Mouse (Mus musculus) midbrain, embryonic 16.5 days (tissue): ENCODE data around the gene Olfr1109. TPM values are rescaled to one million over a fixed set of nuclear protein-coding genes. Genes with fewer than 3 reads are reported as not detected.

Experiments used
- ATAC-seq: fragments of 200-750 bp; cut with Nextera tagmentation; 2 replicates; pipeline ENCODE4 v1.8.0; 2017; ENCODE audit warnings: moderate TSS enrichment
- H3K27ac ChIP-seq: fragments of 300-500 bp; sonication (generic); 2 replicates; pipeline ENCODE4 v1.5.1; 2014; ENCODE audit warnings: mild to moderate bottlenecking, low read length, mixed read lengths
- H3K27me3 ChIP-seq: fragments of 300-500 bp; sonication (generic); 2 replicates; pipeline ENCODE4 v1.6.1; 2014; ENCODE audit warnings: low read depth, low read length, mixed read lengths; ENCODE audit not compliant: control insufficient read depth, insufficient read depth
- H3K36me3 ChIP-seq: fragments of 300-500 bp; sonication (generic); 2 replicates; pipeline ENCODE4 v1.6.1; 2014; ENCODE audit warnings: mild to moderate bottlenecking, low read length, moderate library complexity, mixed read lengths; ENCODE audit not compliant: control insufficient read depth, insufficient read depth
- H3K4me1 ChIP-seq: fragments of 300-500 bp; sonication (generic); 2 replicates; pipeline ENCODE4 v1.6.1; 2014; ENCODE audit warnings: mild to moderate bottlenecking, low read length, mixed read lengths; ENCODE audit not compliant: control insufficient read depth, insufficient read depth
- H3K4me2 ChIP-seq: fragments of 300-500 bp; sonication (generic); 2 replicates; pipeline ENCODE4 v1.6.1; 2014; ENCODE audit warnings: mild to moderate bottlenecking, low read length, mixed read lengths
- H3K4me3 ChIP-seq: fragments of 300-500 bp; sonication (generic); 2 replicates; pipeline ENCODE4 v1.5.1; 2014; ENCODE audit warnings: low read depth, mild to moderate bottlenecking, low read length, moderate library complexity, mixed read lengths
- H3K9ac ChIP-seq: fragments of 300-500 bp; sonication (generic); 2 replicates; pipeline ENCODE4 v1.6.1; 2014; ENCODE audit warnings: low read depth, low read length, mixed read lengths
- H3K9me3 ChIP-seq: fragments of 300-500 bp; sonication (generic); replicated peaks from 2 replicates; pipeline ENCODE4 v1.6.1; 2014; ENCODE audit warnings: mild to moderate bottlenecking, low read length, mixed read lengths; ENCODE audit not compliant: control insufficient read depth, poor library complexity, severe bottlenecking
- WGBS: fragments of 180-500 bp; shearing (Covaris S2); extraction: QIAGEN DNeasy Blood & Tissue Kit; methylation state at CpG from one replicate; pipeline ENCODE4 v1.1.7; 2014; 5-methylcytosine and 5-hydroxymethylcytosine counted together
- polyA plus RNA-seq: library from polyadenylated mRNA; unstranded; fragments of >200 nt; fragmentation: Nextera tagmentation; extraction: Ambion mirVana; gene quantifications from 2 replicates; pipeline ENCODE4 v1.2.1, GENCODE M21; 2015

Olfr1109 gene
- not detected in 2 replicates for polyA plus RNA-seq

DNA sequence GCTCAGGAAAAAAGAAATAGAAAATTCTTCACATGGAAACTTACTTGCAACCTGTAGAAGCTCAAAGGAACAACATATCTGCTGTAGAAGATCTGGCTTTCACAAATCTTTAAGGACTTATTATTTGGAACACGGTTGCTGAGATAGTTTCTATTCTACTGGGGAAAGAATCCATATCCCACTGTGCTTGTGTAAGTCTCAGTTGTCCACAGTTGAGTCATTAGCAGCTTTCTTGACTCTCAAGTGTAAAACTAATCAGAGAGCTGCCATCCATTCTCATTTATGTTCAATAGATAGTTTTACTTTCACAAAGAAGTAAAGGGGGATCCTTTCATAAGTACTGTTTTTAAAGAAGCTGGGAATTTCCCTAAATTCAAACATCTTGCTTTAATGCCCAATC lies at the start of gene Olfr1109:
Gene Olfr1109, minus strand, starts transcription at position 101 of the 400 bp plus-strand sequence.
- 56% methylated on average over 1 of the region's 1 CpGs for WGBS
- no peak within 1 kb of the TSS for H3K4me3 ChIP-seq
- no peak within 1 kb of the TSS for H3K9ac ChIP-seq
- no peaks in the 10 kb centered on the region for H3K36me3 ChIP-seq
- H3K9me3 ChIP-seq, result no peaks in the 10 kb centered on the region
- H3K27ac ChIP-seq, result no peak within 1 kb of the TSS
- no peaks in the 10 kb centered on the region for H3K4me1 ChIP-seq
- no peak for ATAC-seq
- H3K4me2 ChIP-seq, result no peak within 1 kb of the TSS
- H3K27me3 ChIP-seq, result no peaks in the 10 kb centered on the region

DNA sequence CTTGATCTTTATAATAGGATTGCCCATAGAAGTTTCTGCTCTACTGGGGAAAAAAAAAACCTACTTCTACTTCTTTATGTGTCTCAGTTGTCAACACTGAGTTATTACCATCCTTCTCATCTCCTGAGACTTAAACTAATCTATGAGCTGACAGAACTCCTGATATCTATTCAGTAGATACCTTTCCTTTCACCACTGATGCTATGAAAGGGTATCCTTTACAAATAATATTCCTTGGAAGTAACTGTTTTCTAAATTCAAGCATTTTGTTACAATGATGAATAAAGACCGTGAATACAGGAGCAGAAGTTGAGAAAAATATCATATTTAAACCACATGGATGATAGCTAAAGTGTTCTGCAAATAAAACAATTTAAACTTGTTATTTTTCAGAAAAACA lies 44.4 kb upstream of the Olfr1109 start, which contains the start of gene Olfr1110:
Gene Olfr1110, minus strand, starts transcription at position 101 of the 400 bp plus-strand sequence.
- no peaks in the 10 kb centered on the region for H3K9me3 ChIP-seq
- no peak within 1 kb of the TSS for H3K4me3 ChIP-seq

DNA sequence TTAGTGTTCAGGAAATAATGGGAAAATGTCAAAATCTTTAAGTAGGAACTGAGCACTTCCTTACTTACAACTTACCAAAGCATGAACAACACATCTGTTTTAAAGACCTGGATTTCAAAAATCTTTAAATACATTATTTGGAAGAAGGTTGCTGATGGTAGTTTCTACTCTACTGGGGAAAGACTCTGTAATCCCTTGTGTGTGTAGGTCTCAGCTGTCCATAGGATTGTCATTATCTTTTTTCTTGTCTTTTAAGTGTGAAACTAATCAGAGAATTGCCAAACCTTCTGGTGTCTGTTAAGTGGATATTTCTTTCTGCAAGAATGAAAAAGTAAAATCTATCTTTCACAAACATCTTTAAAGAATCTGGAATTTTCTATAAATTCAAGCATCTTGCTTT lies 18.7 kb upstream of the Olfr1109 start, which contains the start of gene Olfr259:
Gene Olfr259, minus strand, starts transcription at position 101 of the 400 bp plus-strand sequence.
- Histone ChIP-seq H3K4me2 (no peak within 1 kb of the TSS), H3K9me3 (no peaks in the 10 kb centered on the region), H3K27me3 (no peaks in the 10 kb centered on the region), H3K36me3 (no peaks in the 10 kb centered on the region), H3K4me1 (no peaks in the 10 kb centered on the region), H3K27ac (no peak within 1 kb of the TSS), H3K4me3 (no peak within 1 kb of the TSS), H3K9ac (no peak within 1 kb of the TSS)
- no peak for ATAC-seq

More for the DNA sequence above, 44.4 kb upstream of the Olfr1109 start, which contains the start of gene Olfr1110:
- WGBS, result 85% methylated on average over 1 of the region's 1 CpGs
- Histone ChIP-seq H3K36me3 (no peaks in the 10 kb centered on the region), H3K4me2 (no peak within 1 kb of the TSS), H3K9ac (no peak within 1 kb of the TSS), H3K4me1 (no peaks in the 10 kb centered on the region), H3K27me3 (no peaks in the 10 kb centered on the region), H3K27ac (no peak within 1 kb of the TSS)
- ATAC-seq, result no peak

DNA sequence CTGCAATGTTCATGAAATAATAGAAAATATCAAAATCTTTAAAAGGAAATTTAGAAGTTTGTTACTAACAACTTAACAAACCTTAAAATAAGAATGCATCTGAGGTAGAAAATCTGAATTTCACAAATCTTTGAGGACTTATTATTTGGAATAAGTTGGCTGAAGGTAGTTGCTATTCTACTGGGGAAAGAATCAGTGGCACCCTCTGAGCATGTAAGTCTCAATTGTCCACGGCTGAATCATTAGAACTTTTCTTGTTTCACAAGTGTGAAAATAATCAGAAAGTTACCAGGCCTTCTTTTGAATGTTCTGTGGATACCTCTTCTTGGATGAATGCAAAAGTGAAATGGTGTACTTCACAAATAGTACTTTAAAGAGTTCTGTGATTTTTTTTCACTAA lies 20.1 kb downstream of the Olfr1109 start, which contains the start of gene Olfr1107:
Gene Olfr1107, minus strand, starts transcription at position 101 of the 400 bp plus-strand sequence.
- Histone ChIP-seq H3K4me1 (no peaks in the 10 kb centered on the region), H3K27ac (no peak within 1 kb of the TSS), H3K27me3 (no peaks in the 10 kb centered on the region), H3K36me3 (no peaks in the 10 kb centered on the region), H3K4me2 (no peak within 1 kb of the TSS), H3K4me3 (no peak within 1 kb of the TSS), H3K9ac (no peak within 1 kb of the TSS), H3K9me3 (no peaks in the 10 kb centered on the region)
- WGBS, result 88% methylated on average over 1 of the region's 1 CpGs
- no peak for ATAC-seq

DNA sequence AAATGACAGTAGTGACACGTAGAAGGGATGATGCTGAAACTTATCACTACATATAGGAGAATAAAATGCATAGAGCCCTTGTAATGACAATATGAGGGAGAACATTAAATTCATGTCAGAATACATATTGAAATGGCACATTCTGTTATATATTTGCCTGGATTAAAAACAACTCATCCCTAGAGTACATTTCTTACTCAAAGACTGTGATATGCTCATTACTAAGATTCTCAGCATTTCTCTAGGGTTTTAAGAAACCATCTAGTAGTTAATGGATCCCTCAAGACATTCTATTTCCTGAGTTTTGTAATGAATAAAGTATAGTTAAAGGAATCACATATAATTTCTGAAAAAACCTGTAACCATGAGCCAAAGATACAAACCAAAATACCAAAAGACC lies 43.6 kb downstream of the Olfr1109 start, which contains the start of gene Olfr1106:
Gene Olfr1106, minus strand, starts transcription at position 101 of the 400 bp plus-strand sequence.
- H3K4me1 ChIP-seq, result no peaks in the 10 kb centered on the region
- H3K36me3 ChIP-seq, result no peaks in the 10 kb centered on the region
- no peak within 1 kb of the TSS for H3K4me3 ChIP-seq
- 75% methylated on average over 1 of the region's 1 CpGs for WGBS
- ATAC-seq, result no peak
- no peaks in the 10 kb centered on the region for H3K27me3 ChIP-seq
- H3K27ac ChIP-seq, result no peak within 1 kb of the TSS
- H3K9me3 ChIP-seq, result no peaks in the 10 kb centered on the region
- H3K9ac ChIP-seq, result no peak within 1 kb of the TSS
- H3K4me2 ChIP-seq, result no peak within 1 kb of the TSS

Other genes starting within 250 kb of the Olfr1109 start
- gene Olfr1095, start 244.3 kb downstream of the Olfr1109 start, polyA plus RNA-seq, result not detected in 2 replicates
- not detected in 2 replicates for gene Gm13723, start 221.2 kb downstream of the Olfr1109 start, polyA plus RNA-seq
- gene Olfr1097, start 203.8 kb downstream of the Olfr1109 start, polyA plus RNA-seq, result not detected in 2 replicates
- not detected in 2 replicates for gene Olfr1098, start 171.5 kb downstream of the Olfr1109 start, polyA plus RNA-seq
- not detected in 2 replicates for gene Olfr1099, start 135.3 kb downstream of the Olfr1109 start, polyA plus RNA-seq
- gene Olfr1100, start 116.1 kb downstream of the Olfr1109 start, polyA plus RNA-seq, result not detected in 2 replicates
- not detected in 2 replicates for gene Olfr1101, start 104.8 kb downstream of the Olfr1109 start, polyA plus RNA-seq
- gene Olfr1102, start 97.6 kb downstream of the Olfr1109 start, polyA plus RNA-seq, result not detected in 2 replicates
- gene Olfr1104, start 68.9 kb downstream of the Olfr1109 start, polyA plus RNA-seq, result not detected in 2 replicates
- not detected in 2 replicates for gene Olfr1105, start 59.5 kb downstream of the Olfr1109 start, polyA plus RNA-seq
- not detected in 2 replicates for gene Olfr1106, start 43.7 kb downstream of the Olfr1109 start, polyA plus RNA-seq
- not detected in 2 replicates for gene Olfr1107, start 20.2 kb downstream of the Olfr1109 start, polyA plus RNA-seq
- gene Olfr259, start 18.6 kb upstream of the Olfr1109 start, polyA plus RNA-seq, result not detected in 2 replicates
- gene Olfr1110, start 44.3 kb upstream of the Olfr1109 start, polyA plus RNA-seq, result not detected in 2 replicates
- not detected in 2 replicates for gene Olfr1111, start 56.6 kb upstream of the Olfr1109 start, polyA plus RNA-seq
- gene Olfr1112, start 91.8 kb upstream of the Olfr1109 start, polyA plus RNA-seq, result not detected in 2 replicates
- not detected in 2 replicates for gene Olfr1113, start 113.0 kb upstream of the Olfr1109 start, polyA plus RNA-seq
- not detected in 2 replicates for gene Olfr1115, start 152.0 kb upstream of the Olfr1109 start, polyA plus RNA-seq
- gene Olfr1116, start 171.5 kb upstream of the Olfr1109 start, polyA plus RNA-seq, result not detected in 2 replicates
- gene Olfr1118, start 211.6 kb upstream of the Olfr1109 start, polyA plus RNA-seq, result not detected in 2 replicates